Mouse (Mus musculus): ENCODE data around the gene Olfr592. TPM values are rescaled to one million over a fixed set of nuclear protein-coding genes. Genes with fewer than 3 reads are reported as not detected.
"Not testable (repeated sequence)": the region's sequence is repeated elsewhere in the genome, so short reads cannot be mapped to it uniquely, and the experiment has no call there.

Olfr592 gene
- not detected for total RNA-seq (2022)

- DNase-seq (ENCODE audit: low spot score): not testable (repeated sequence)
These were observed at the start of gene Olfr592 for GRCm38 (mm10) chr7:103184503-103184902. Olfr592 (plus strand) TSS chr7:103184803.

- DNase-seq (ENCODE audit: low spot score): no peak
These were observed 44.0 kb upstream of the Olfr592 start, which contains the start of gene Olfr588-ps1 for GRCm38 (mm10) chr7:103140579-103140978. Olfr588-ps1 (plus strand) TSS chr7:103140879.

GRCm38 (mm10) chr7:103156256-103156655 lies 28.3 kb upstream of the Olfr592 start, which contains the start of gene Olfr589:
Olfr589 (minus strand) TSS chr7:103156356.
- no peak for DNase-seq (ENCODE audit: low spot score)

GRCm38 (mm10) chr7:103169697-103170096 lies 14.9 kb upstream of the Olfr592 start:
- DNase-seq (ENCODE audit: low spot score): no peak

- no peak for DNase-seq (ENCODE audit: low spot score)
These were observed 6.4 kb upstream of the Olfr592 start, which contains the start of gene Olfr591 for GRCm38 (mm10) chr7:103178240-103178639. Olfr591 (minus strand) TSS chr7:103178340.

GRCm38 (mm10) chr7:103211562-103211961 lies 27.0 kb downstream of the Olfr592 start, which contains the start of gene Olfr593:
Olfr593 (plus strand) TSS chr7:103211862.
- DNase-seq (ENCODE audit: low spot score): no peak

GRCm38 (mm10) chr7:103212050-103212449 lies 27.4 kb downstream of the Olfr592 start:
- DNase-seq (ENCODE audit: low spot score): not testable (repeated sequence)

GRCm38 (mm10) chr7:103216696-103217095 lies 32.1 kb downstream of the Olfr592 start, which contains the start of gene Olfr594:
Olfr594 (plus strand) TSS chr7:103216996.
- DNase-seq (ENCODE audit: low spot score): no peak

Other genes with a start within 250 kb of the Olfr592 start
- not detected for gene Olfr573-ps1, start 242.2 kb upstream of the Olfr592 start, total RNA-seq (2022)
- gene Olfr574, start 236.3 kb upstream of the Olfr592 start, total RNA-seq (2022): not detected
- not detected for gene Olfr575, start 226.0 kb upstream of the Olfr592 start, total RNA-seq (2022)
- gene Olfr576, start 222.1 kb upstream of the Olfr592 start, total RNA-seq (2022): not detected
- not detected for gene Olfr577, start 208.9 kb upstream of the Olfr592 start, total RNA-seq (2022)
- gene Olfr578, start 195.5 kb upstream of the Olfr592 start, total RNA-seq (2022): not detected
- gene Olfr582, start 146.8 kb upstream of the Olfr592 start, total RNA-seq (2022): not detected
- not detected for gene Olfr583, start 133.5 kb upstream of the Olfr592 start, total RNA-seq (2022)
- not detected for gene Olfr584, start 102.9 kb upstream of the Olfr592 start, total RNA-seq (2022)
- gene Olfr585, start 87.1 kb upstream of the Olfr592 start, total RNA-seq (2022): not detected
- gene Olfr586, start 59.2 kb upstream of the Olfr592 start, total RNA-seq (2022): not detected
- not detected for gene Olfr588-ps1, start 43.9 kb upstream of the Olfr592 start, total RNA-seq (2022)
- gene Olfr589, start 28.4 kb upstream of the Olfr592 start, total RNA-seq (2022): not detected
- gene Olfr591, start 6.5 kb upstream of the Olfr592 start, total RNA-seq (2022): not detected
- gene Olfr593, start 27.1 kb downstream of the Olfr592 start, total RNA-seq (2022): not detected
- gene Olfr594, start 32.2 kb downstream of the Olfr592 start, total RNA-seq (2022): not detected
- not detected for gene Usp17ld, start 67.7 kb downstream of the Olfr592 start, total RNA-seq (2022)
- not detected for gene Olfr596, start 120.8 kb downstream of the Olfr592 start, total RNA-seq (2022)
- gene Olfr597, start 131.5 kb downstream of the Olfr592 start, total RNA-seq (2022): not detected
- not detected for gene Olfr598, start 138.8 kb downstream of the Olfr592 start, total RNA-seq (2022)
- gene Olfr599, start 151.1 kb downstream of the Olfr592 start, total RNA-seq (2022): not detected
- gene Olfr600, start 164.9 kb downstream of the Olfr592 start, total RNA-seq (2022): not detected
- not detected for gene Olfr601, start 177.9 kb downstream of the Olfr592 start, total RNA-seq (2022)
- not detected for gene Olfr603, start 201.4 kb downstream of the Olfr592 start, total RNA-seq (2022)
- not detected for gene Usp17lc, start 230.3 kb downstream of the Olfr592 start, total RNA-seq (2022)

Data from heart, adult 8-10 months (tissue).